Mouse (Mus musculus): ENCODE data around the gene Rnf113a2.

The Rnf113a2 gene

DNA sequence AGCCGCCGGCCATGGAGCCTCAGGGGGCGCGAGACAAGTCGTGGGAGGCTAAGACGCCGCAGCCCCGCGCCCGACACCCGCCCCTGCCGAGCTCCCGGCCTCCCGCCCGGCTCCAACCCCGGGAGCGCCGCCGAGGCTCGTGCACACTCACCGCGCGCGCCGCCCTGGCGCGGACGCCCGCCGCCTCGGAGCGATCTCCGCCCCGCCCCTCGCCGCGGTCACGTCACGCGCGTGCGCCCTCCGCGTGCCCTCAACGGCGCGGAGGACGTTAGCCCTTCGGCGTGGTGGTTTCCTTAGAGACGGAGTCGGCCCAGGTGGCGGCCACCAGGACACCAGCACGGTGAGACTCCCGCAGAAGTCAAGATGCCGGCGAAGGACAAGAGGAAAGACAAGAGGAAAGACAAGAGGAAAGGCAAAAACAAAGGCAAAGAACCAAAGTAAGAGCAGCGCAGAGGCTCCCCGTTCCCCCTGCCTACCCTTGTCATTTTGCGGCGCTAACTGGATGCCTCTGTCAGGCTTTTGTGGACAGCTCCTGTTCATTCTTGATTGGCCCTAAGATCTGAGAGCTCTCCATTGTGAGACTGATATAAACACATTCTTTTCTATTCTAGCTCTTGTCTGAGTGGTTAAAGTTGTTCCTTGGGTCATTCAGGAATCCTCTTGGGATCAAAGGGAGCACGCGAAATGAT lies 8.0 kb upstream of the Rnf113a2 start, which contains the start of the genes Entpd5 and Bbof1:
Gene Entpd5 (minus strand): TSS at position 211 of the 689 bp plus-strand sequence.
Gene Bbof1 (plus strand): TSS at position 253 of the 689 bp plus-strand sequence.
- peak; percentile 94 to 97 for DNase-seq

GRCm38 (mm10) chr12:84417605-84417922 lies 568 bp downstream of the Rnf113a2 start:
- no peak for DNase-seq

- no peak for DNase-seq
These were observed 7.0 kb downstream of the Rnf113a2 start for GRCm38 (mm10) chr12:84423990-84424389.

DNA sequence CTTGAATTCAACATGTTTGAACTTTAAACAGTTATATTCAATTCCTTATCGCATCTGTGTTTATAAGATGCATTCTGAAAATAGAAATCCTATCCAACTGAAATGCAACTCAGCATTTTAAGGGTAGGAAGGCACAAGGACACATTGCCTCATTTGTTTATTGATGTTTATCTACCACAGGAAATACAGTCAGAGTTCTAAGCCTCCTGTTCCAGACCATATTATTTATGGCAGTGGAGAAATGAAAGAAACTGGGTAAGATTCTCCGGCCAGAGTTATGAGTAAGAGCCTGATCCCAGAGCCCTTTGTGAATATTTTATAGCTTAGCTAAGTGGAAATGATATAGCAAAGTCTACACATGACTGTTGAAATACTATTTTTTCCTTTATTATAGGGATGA lies 12.8 kb downstream of the Rnf113a2 start:
- no peak for DNase-seq

- no peak for DNase-seq
These were observed 21.7 kb downstream of the Rnf113a2 start for GRCm38 (mm10) chr12:84438697-84439096.

GRCm38 (mm10) chr12:84442526-84442925 lies 25.5 kb downstream of the Rnf113a2 start:
- no peak for DNase-seq

GRCm38 (mm10) chr12:84447386-84447785 lies 30.4 kb downstream of the Rnf113a2 start:
- no peak for DNase-seq

GRCm38 (mm10) chr12:84448181-84448580 lies 31.2 kb downstream of the Rnf113a2 start:
- DNase-seq, result no peak

DNA sequence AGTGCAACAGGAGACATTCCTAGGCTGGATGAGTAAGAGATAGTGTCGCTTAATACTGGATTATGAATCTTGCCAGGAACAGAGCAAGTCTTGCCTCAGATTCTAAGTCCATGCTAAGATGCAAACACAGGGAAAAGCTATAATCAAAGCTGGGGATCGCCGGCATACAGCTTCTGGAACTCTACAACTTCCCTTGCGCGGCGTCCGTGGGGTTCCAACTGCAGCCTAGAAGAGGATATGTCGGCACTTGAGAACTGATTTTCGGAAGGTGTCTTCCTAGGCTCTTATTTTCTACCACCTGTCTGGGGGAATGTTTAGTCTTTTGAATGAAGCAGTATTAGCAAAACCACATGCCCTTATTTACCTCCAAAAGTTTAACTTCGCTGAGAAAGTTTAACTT lies 32.9 kb downstream of the Rnf113a2 start:
- no peak for DNase-seq

DNA sequence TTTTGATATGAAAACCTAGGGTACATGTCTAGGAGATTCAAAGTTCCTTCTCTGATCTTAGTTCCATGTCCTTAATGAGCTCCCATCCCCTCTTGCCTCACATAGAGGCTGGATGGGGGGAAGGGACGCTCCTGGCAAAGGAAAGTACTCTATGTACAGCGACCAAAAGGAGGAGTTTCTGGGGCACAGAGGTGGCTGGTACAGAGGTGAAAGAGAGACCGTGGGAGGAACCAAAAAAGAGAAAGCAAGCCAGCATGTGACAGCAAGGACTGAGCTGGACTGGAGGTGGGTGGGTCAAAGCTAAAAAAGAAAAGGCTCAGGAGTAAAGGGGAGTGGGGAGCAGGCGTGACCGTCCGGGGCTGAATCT lies 33.3 kb downstream of the Rnf113a2 start:
- no peak for DNase-seq

DNA sequence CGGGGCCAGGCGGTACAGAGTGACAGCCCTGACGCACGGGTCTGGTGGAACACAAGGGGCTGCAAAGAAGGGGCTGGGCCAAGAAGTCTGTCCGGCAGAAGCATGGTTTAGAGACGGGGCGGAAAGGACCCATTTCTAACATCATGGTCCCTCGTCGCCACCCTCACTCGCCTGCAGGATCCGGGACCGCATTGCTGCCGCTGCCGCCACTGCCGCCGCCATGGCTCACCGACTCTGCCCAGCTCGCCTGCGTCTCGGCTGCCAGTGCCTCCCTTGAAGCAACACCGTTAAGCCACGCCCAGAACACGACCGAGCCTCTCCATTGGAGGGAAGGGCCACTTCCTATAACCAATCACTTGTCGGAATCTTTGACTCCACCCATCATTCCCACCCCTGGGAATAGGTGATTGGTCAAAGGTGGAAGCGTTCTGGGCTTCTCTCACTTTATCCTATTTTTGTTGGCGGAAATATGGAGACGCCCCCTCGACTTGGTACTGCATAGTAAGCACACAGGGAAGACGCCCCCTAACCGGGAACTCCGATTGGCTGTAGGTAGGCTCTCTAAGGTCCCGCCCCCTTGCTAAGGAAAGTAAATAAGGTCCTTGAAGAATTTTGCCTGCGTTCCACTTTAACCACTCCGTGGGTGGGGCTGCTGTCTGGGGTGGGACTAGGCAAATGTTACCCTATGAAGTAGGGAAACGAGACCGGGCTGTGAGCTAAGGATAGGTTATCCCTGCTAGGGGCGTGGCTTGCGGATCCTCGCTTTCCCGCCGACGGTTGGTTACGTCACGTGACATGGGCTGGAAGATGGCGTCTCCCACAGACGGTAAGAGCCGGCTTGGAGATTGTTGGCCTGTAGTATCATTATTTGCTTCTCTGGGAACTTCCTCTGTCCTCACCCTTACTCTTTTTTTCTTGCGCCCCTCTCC lies 34.0 kb downstream of the Rnf113a2 start, which contains the start of the genes Aldh6a1 and Lin52:
Gene Aldh6a1 (minus strand): TSS at position 287 of the 929 bp plus-strand sequence.
Gene Lin52 (plus strand): TSS at position 705 of the 929 bp plus-strand sequence.
- peak; percentile 96 for DNase-seq

DNA sequence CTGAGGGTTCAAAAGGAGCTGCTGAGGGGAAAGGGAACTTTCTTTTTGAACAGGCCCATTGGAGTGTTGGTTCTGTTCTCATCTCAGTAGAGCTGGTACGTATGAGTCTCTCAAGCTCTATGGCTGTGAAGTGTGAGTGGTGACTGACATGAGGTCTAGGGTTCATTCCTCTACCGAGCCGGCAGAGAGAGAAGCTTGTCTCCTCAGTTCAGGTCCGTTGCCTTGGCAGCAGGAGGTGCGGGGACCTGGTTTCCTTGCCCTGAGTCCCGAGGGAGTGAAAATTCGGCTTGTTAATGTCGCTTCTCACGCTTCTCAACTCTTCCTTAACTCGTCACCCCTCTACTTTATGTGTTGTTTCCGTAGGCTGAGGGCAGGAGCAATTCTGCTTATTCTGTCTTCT lies 34.8 kb downstream of the Rnf113a2 start:
- DNase-seq, result peak in 1 of 2 experiments; percentile 24

- DNase-seq, result peak; percentile 9 to 36
These were observed 39.9 kb downstream of the Rnf113a2 start for GRCm38 (mm10) chr12:84456911-84457310.

GRCm38 (mm10) chr12:84459845-84460244 lies 42.8 kb downstream of the Rnf113a2 start:
- DNase-seq, result no peak

- DNase-seq, result no peak
These were observed 44.4 kb downstream of the Rnf113a2 start for GRCm38 (mm10) chr12:84461416-84461815.

- no peak for DNase-seq
These were observed 45.9 kb downstream of the Rnf113a2 start for GRCm38 (mm10) chr12:84462856-84463255.

Data from cerebellum, postnatal 14 days (tissue).